Mouse (Mus musculus) heart, embryonic 14.5 days (tissue): ENCODE results near the gene Slc34a1. TPM values are rescaled to one million over a fixed set of nuclear protein-coding genes. Genes with fewer than 3 reads are reported as not detected.

Source experiments
- ATAC-seq: fragments of 200-750 bp; cut with Nextera tagmentation; 2 replicates; pipeline ENCODE4 v1.8.0; 2017; ENCODE audit warnings: low read depth, moderate TSS enrichment; ENCODE audit not compliant: insufficient number of reproducible peaks, insufficient read depth, low FRiP score
- H3K27ac ChIP-seq, 2 experiments: fragments of 200-500 bp in 1 of 2; fragments of 300-500 bp in 1 of 2; sonication (generic) in 1 of 2; replicated peaks in 1 of 2; 2 replicates each; pipeline ENCODE4 v1.5.1; 2012 to 2014; ENCODE audit warnings: low read depth in 2 of 2, low read length in 2 of 2, control low read depth in 1 of 2, mild to moderate bottlenecking in 1 of 2, mixed read lengths in 1 of 2; ENCODE audit not compliant: control insufficient read depth in 1 of 2, insufficient read depth in 1 of 2
- H3K27me3 ChIP-seq: fragments of 300-500 bp; sonication (generic); 2 replicates; pipeline ENCODE4 v1.6.1; 2014; ENCODE audit warnings: mild to moderate bottlenecking, low read length, control low read depth; ENCODE audit not compliant: control insufficient read depth, insufficient read depth
- H3K36me3 ChIP-seq: fragments of 300-500 bp; sonication (generic); 2 replicates; pipeline ENCODE4 v1.6.1; 2014; ENCODE audit warnings: mild to moderate bottlenecking, control low read depth, low read length, mixed read lengths; ENCODE audit not compliant: control insufficient read depth, insufficient read depth
- H3K4me1 ChIP-seq, 2 experiments: fragments of 200-500 bp in 1 of 2; fragments of 300-500 bp in 1 of 2; sonication (generic) in 1 of 2; 2 replicates each; pipeline ENCODE4 v1.6.1; 2012 to 2014; ENCODE audit warnings: low read length in 2 of 2, control low read depth in 1 of 2, mixed read lengths in 1 of 2; ENCODE audit not compliant: control insufficient read depth in 2 of 2, insufficient read depth in 2 of 2
- H3K4me2 ChIP-seq: fragments of 300-500 bp; sonication (generic); 2 replicates; pipeline ENCODE4 v1.6.1; 2014; ENCODE audit warnings: mild to moderate bottlenecking, low read length
- H3K4me3 ChIP-seq, 2 experiments: fragments of 200-500 bp in 1 of 2; fragments of 300-500 bp in 1 of 2; sonication (generic) in 1 of 2; 2 replicates each; pipeline ENCODE4 v1.5.1; 2012 to 2014; ENCODE audit warnings: low read length in 2 of 2, mild to moderate bottlenecking in 2 of 2, control low read depth in 1 of 2, low read depth in 1 of 2, moderate library complexity in 1 of 2; ENCODE audit not compliant: control insufficient read depth in 1 of 2, insufficient read depth in 1 of 2
- H3K9ac ChIP-seq: fragments of 300-500 bp; sonication (generic); 2 replicates; pipeline ENCODE4 v1.6.1; 2014; ENCODE audit warnings: mild to moderate bottlenecking, low read length
- H3K9me3 ChIP-seq: fragments of 300-500 bp; sonication (generic); 2 replicates; pipeline ENCODE4 v1.6.1; 2016; ENCODE audit warnings: low read length, control low read depth; ENCODE audit not compliant: control insufficient read depth
- WGBS: fragments of 180-500 bp; shearing (Covaris S2); extraction: QIAGEN DNeasy Blood & Tissue Kit; methylation state at CpG from one replicate; pipeline ENCODE4 v1.1.7; 2014; 5-methylcytosine and 5-hydroxymethylcytosine counted together
- polyA plus RNA-seq: library from polyadenylated mRNA; unstranded; fragments of >200 nt; fragmentation: Nextera tagmentation; extraction: Ambion mirVana; gene quantifications from 2 replicates; pipeline ENCODE4 v1.2.1, GENCODE M21; 2014

The Slc34a1 gene
- polyA plus RNA-seq, 1 experiment from 2014 or later: not detected

DNA sequence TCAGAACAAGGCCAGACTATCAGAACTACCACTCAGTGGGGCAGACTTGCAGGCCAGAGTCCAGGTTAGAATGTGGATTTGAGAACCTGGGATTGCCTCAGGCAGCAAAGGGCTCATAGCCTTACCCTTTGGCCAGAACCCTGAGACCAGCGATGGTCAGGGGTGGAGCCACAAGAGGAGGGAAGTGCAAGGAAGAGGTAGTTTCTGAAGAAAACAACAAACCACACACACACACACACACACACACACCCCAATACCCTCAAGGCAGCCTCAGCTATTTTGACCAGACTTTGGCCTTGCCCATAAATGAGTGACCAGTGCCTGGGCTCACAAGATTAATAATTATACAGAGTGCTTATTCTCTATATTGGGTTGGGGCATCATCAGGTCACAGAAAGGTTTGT is 6.4 kb upstream of the Slc34a1 start:
- ATAC-seq: no peak
- WGBS: 69% methylated on average over 1 of the region's 1 CpGs

DNA sequence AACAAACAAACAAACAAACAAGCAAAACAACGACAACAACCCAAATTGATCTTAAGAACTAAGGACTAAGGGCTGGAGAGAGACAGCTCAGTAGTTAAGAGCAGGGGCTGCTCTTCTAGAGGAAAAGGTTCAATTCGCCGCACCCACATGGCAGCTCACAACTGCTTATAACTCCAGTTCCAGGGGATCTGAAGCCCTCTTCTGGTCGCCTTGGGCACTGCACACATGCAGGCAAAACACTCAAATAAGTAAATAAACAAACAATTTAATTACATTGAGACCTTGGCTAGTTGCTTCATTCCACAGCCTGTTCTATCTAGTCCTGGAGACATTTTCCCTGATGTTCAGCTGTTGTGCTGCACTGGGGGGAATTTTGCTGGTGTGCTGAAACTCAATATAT is 5.1 kb upstream of the Slc34a1 start:
- 65% methylated on average over 4 of the region's 4 CpGs for WGBS

More for the DNA sequence above, 6.4 kb upstream of the Slc34a1 start:
- no peak overlapping the region for H3K9ac ChIP-seq
- H3K4me2 ChIP-seq: no peak overlapping the region
- no peaks in the 10 kb centered on the region for H3K4me1 ChIP-seq
- no peaks in the 10 kb centered on the region for H3K36me3 ChIP-seq
- no peak overlapping the region for H3K4me3 ChIP-seq
- 0 out of 2 replicates have a peak, but pooled peaks cover 5% of the 10 kb centered on the region for H3K27me3 ChIP-seq
- H3K9me3 ChIP-seq: no peaks in the 10 kb centered on the region
- H3K27ac ChIP-seq: no peak overlapping the region

DNA sequence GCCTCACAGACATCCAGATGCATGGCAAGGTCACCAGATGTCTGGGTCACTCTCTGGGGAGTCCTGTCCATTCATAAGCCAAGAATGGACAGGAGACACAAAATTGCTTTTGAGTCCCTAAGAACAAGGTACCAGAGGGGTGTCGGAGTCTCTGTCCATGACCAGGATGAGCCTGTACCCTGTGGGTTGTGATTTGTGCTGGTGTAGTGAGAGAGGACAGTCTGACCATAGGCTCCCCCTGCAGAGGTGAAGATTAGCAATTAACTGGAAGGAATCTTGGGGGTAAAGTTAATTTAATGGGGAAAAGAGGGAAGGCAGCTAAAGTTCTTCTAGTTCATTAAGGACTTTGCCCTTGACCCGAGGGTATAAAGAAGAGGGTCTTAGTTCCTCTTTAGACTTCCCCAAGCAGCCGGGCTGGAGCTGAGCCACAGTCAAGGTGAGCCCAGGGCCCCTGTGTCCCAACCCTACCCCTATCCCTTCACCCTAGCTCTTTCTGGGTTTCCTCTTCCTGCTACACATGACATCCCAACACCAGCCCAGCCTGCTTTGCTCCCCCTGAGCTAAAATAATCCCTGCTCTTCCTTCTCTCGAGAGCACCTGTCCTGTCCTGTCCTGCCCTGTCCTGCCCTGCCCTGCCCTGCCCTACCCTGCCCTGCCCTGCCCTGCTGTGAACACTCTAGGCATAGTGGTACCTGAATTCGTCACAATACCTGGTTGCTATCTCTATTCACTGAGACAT is 1.5 kb downstream of the Slc34a1 start:
- ATAC-seq: no peak
- H3K27ac ChIP-seq: no peak overlapping the region
- no peak overlapping the region for H3K9ac ChIP-seq
- H3K27me3 ChIP-seq: peaks cover 45% of the 10 kb centered on the region
- H3K4me2 ChIP-seq: no peak overlapping the region
- 47% methylated on average over 5 of the region's 5 CpGs for WGBS
- H3K4me1 ChIP-seq: no peaks in the 10 kb centered on the region
- no peaks in the 10 kb centered on the region for H3K9me3 ChIP-seq
- H3K4me3 ChIP-seq: no peak overlapping the region
- H3K36me3 ChIP-seq: no peaks in the 10 kb centered on the region

More for the DNA sequence above, 5.1 kb upstream of the Slc34a1 start:
- Histone ChIP-seq H3K4me1 (no peaks in the 10 kb centered on the region), H3K4me3 (no peak overlapping the region), H3K36me3 (no peaks in the 10 kb centered on the region), H3K27me3 (0 out of 2 replicates have a peak, but pooled peaks cover 5% of the 10 kb centered on the region), H3K4me2 (no peak overlapping the region), H3K9me3 (no peaks in the 10 kb centered on the region), H3K27ac (no peak overlapping the region), H3K9ac (no peak overlapping the region)
- ATAC-seq: no peak

DNA sequence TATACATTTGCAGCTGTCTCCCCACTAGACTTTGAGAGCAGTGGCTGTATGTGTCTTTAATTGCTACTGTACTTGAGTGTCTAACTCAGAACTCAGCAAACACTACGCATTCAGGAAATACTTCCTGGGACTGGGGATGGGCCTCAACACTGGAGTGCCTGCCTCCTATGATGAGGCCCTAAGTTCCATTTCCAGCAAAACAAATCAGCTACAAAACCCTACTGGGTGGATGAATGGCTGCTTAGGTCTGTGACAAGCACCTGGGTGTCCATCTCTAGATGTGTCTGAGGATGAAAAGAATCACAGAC is 2.0 kb downstream of the Slc34a1 start:
- H3K9ac ChIP-seq: no peak overlapping the region
- peaks cover 43% of the 10 kb centered on the region for H3K27me3 ChIP-seq
- H3K9me3 ChIP-seq: no peaks in the 10 kb centered on the region
- 73% methylated on average over 1 of the region's 1 CpGs for WGBS
- H3K27ac ChIP-seq: no peak overlapping the region
- no peak overlapping the region for H3K4me2 ChIP-seq
- H3K4me1 ChIP-seq: no peaks in the 10 kb centered on the region
- H3K36me3 ChIP-seq: no peaks in the 10 kb centered on the region
- H3K4me3 ChIP-seq: no peak overlapping the region
- no peak for ATAC-seq

DNA sequence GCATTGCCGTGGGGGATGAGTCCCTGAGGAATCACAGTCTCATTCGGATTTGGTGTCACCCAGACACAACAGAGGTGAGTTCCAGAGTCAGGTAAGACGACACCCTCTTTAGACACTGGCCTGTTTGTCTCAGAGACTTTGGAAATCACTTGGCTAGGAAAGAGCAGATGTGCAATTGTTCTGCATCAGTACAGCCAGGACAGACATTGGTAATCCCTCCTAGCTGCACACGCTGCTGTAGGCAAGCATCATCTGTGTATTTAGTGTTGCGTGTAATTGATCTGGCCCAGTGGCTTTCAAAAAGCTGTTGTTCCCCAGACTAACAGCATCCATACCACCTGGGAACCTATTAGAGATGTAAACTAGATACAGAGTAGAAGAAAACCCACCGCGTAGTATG is 5.3 kb downstream of the Slc34a1 start:
- no peak overlapping the region for H3K27ac ChIP-seq
- H3K9me3 ChIP-seq: no peaks in the 10 kb centered on the region
- no peak overlapping the region for H3K9ac ChIP-seq
- ATAC-seq: no peak
- 75% methylated on average over 7 of the region's 7 CpGs for WGBS
- no peak overlapping the region for H3K4me3 ChIP-seq
- H3K4me2 ChIP-seq: no peak overlapping the region
- no peaks in the 10 kb centered on the region for H3K4me1 ChIP-seq
- H3K27me3 ChIP-seq: peaks cover 47% of the 10 kb centered on the region
- H3K36me3 ChIP-seq: no peaks in the 10 kb centered on the region

DNA sequence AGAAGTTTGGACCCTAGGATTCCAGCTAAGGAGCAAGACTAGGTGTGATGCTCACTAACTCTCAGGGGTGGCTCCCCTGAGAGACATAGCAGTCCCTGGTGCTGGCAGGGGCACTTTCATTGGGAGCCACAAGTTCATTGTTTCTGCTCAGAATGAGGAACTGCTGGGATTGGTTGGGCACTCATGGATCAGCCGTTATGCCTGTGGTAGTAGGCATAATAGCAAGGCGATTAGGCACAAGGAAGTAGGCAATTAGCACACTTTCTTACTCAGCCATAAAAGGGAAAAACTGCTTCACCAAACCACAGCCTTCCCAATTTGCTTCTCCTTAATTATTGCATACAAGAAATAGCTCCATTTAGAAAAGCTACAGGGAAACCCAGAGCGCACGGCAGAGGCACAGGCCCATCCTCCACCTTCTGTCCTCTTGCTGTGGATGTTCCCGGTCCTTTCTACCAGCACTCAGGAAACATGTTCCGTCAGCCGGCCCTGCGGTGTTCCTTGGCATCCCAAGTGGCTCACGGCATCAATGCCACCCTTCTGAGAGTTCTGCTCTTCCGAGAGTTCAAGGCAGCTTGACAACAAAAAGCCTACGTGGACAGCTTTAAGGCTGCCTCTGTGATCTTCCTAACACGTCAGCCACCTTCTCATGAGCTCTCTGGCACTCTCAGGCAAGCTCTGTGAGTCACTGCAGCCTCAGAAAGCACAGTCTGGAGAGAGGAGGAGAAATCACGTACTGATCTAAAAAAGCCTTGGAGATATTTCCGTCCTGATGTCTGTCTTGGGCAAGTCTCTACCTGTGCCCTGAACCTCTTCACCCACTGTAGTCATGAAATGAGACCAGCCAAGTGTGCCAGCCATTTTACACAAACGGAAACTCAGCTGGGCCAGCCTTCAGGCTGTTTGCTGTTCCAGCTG is 6.2 kb downstream of the Slc34a1 start:
- no peaks in the 10 kb centered on the region for H3K9me3 ChIP-seq
- WGBS: 64% methylated on average over 15 of the region's 15 CpGs
- H3K9ac ChIP-seq: no peak overlapping the region
- H3K36me3 ChIP-seq: no peaks in the 10 kb centered on the region
- H3K4me3 ChIP-seq: no peak overlapping the region
- peaks cover 43% of the 10 kb centered on the region for H3K27me3 ChIP-seq
- ATAC-seq: no peak
- H3K27ac ChIP-seq: no peak overlapping the region
- no peaks in the 10 kb centered on the region for H3K4me1 ChIP-seq
- H3K4me2 ChIP-seq: no peak overlapping the region

DNA sequence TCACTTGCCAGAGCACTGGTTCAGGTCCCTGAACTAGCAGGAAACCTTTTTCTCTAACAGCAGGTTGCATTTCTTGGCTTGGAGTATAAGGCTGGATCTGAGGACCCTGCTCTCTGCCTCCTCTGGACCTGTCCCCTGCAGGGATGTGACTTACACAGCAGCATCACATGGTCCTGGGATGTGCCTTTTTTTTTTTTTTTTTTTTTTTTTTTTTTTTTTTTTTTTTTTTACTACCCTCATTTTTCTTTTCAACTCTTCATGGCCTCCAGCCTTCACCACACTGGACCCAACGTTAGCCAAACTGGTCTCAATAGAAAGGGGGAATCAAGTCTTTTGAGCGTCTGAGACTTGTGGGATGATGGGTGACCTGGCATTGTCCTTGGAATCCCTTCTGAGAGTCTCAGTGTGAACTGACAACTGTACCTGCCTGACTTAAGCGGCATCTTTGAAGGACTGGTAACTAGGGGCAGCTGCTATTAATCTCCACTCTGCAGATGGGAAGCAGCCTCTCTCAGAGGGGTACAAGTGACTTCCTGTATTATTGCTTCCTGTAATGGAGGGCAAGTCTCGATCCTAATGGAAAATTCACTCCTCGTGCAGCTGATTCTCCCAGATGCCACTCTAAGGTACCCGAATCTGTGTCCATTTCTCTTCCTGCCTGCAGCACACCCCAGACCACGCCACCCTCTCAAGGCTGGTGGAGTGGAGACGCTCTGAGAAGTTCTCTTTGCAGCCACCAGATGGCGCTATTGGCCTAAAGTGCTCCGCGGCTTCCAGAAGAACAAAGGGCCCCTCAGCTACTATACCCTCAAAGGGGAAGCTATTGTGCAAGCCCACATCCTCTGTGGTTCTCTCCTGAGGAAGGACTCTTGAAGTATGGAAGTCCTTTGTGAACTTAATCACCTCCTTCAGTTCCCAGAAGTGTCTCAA is 7.1 kb downstream of the Slc34a1 start:
- peaks cover 50% of the 10 kb centered on the region for H3K27me3 ChIP-seq

More for the DNA sequence above, 7.1 kb downstream of the Slc34a1 start:
- H3K4me2 ChIP-seq: no peak overlapping the region
- no peak overlapping the region for H3K27ac ChIP-seq
- H3K9me3 ChIP-seq: no peaks in the 10 kb centered on the region
- no peak; the same call in 1 of the 2 replicates for ATAC-seq
- no peak overlapping the region for H3K4me3 ChIP-seq
- no peak overlapping the region for H3K9ac ChIP-seq
- WGBS: 13% methylated on average over 11 of the region's 11 CpGs
- no peaks in the 10 kb centered on the region for H3K4me1 ChIP-seq
- H3K36me3 ChIP-seq: no peaks in the 10 kb centered on the region
